Mouse (Mus musculus) lung, postnatal 0 days (tissue): ENCODE measurements around the gene Entpd7. TPM values are rescaled to one million over a fixed set of nuclear protein-coding genes. Genes with fewer than 3 reads are reported as not detected.

Experiments
- ATAC-seq: fragments of 200-750 bp; cut with Nextera tagmentation; 2 replicates; pipeline ENCODE4 v1.8.0; 2017; ENCODE audit warnings: moderate library complexity
- DNase-seq: peaks from one replicate; pipeline ENCODE4 v3.0.0-alpha.2; 2016; ENCODE audit warnings: low spot score
- H3K27ac ChIP-seq: fragments of 300-500 bp; sonication (generic); 2 replicates; pipeline ENCODE4 v1.5.1; 2014; ENCODE audit warnings: antibody characterized with exemption, mild to moderate bottlenecking, low read length, mixed read lengths
- H3K27me3 ChIP-seq: fragments of 300-500 bp; sonication (generic); replicated peaks from 2 replicates; pipeline ENCODE4 v1.6.1; 2014; ENCODE audit warnings: low read length, mixed read lengths; ENCODE audit not compliant: insufficient read depth
- H3K36me3 ChIP-seq: fragments of 300-500 bp; sonication (generic); 2 replicates; pipeline ENCODE4 v1.6.1; 2014; ENCODE audit warnings: low read length, mixed read lengths; ENCODE audit not compliant: insufficient read depth
- H3K4me1 ChIP-seq: fragments of 300-500 bp; sonication (generic); 2 replicates; pipeline ENCODE4 v1.6.1; 2014; ENCODE audit warnings: antibody characterized with exemption, low read depth, low read length, mixed read lengths; ENCODE audit not compliant: insufficient read depth
- H3K4me2 ChIP-seq: fragments of 300-500 bp; sonication (generic); replicated peaks from 2 replicates; pipeline ENCODE4 v1.6.1; 2014; ENCODE audit warnings: low read depth, mild to moderate bottlenecking, low read length, moderate library complexity, mixed read lengths
- H3K4me3 ChIP-seq: fragments of 300-500 bp; sonication (generic); 2 replicates; pipeline ENCODE4 v1.5.1; 2014; ENCODE audit warnings: low read depth, low read length
- H3K9ac ChIP-seq: fragments of 300-500 bp; sonication (generic); replicated peaks from 2 replicates; pipeline ENCODE4 v1.6.1; 2014; ENCODE audit warnings: low read depth, mild to moderate bottlenecking
- H3K9me3 ChIP-seq: fragments of 300-500 bp; sonication (generic); 2 replicates; pipeline ENCODE4 v1.6.1; 2016; ENCODE audit warnings: low read length, mixed read lengths
- CTCF ChIP-seq: IDR thresholded peaks from 2 replicates; pipeline ENCODE4 v1.5.1; 2016; ENCODE audit warnings: antibody characterized with exemption, mild to moderate bottlenecking
- EP300 ChIP-seq: IDR thresholded peaks from 2 replicates; pipeline ENCODE4 v1.6.1; 2016; ENCODE audit warnings: antibody characterized with exemption, mild to moderate bottlenecking, control low read depth
- WGBS: fragments of 180-500 bp; shearing (Covaris S2); extraction: QIAGEN DNeasy Blood & Tissue Kit; methylation state at CpG from one replicate; pipeline ENCODE4 v1.1.7; 2014; 5-methylcytosine and 5-hydroxymethylcytosine counted together
- polyA plus RNA-seq: library from polyadenylated mRNA; unstranded; fragments of >200 nt; fragmentation: Nextera tagmentation; extraction: Ambion mirVana; gene quantifications from 2 replicates; pipeline ENCODE4 v1.2.1, GENCODE M21; 2015

Entpd7 gene
- polyA plus RNA-seq, 1 experiment from 2014 or later = 6.1 TPM

- Histone ChIP-seq H3K9me3 (no peaks in the 10 kb centered on the region), H3K4me3 (peak overlapping the region; percentile 19; the same call in 1 of the 2 replicates), H3K4me1 (no peaks in the 10 kb centered on the region), H3K9ac (no peak overlapping the region), H3K4me2 (peak overlapping the region; percentile 41), H3K36me3 (peaks cover 32% of the 10 kb centered on the region; the same call in 1 of the 2 replicates), H3K27ac (no peak overlapping the region), H3K27me3 (no peaks in the 10 kb centered on the region)
- 44% methylated on average over 22 of the region's 22 CpGs for WGBS
- 0 out of 2 replicates have a peak, but pooled peaks have one; percentile 28 for ATAC-seq
- no peak for TF ChIP-seq EP300
- TF ChIP-seq CTCF = no peak
- DNase-seq = no peak
These were observed 40.0 kb downstream of the Entpd7 start for GRCm38 (mm10) chr19:43729296-43730036.

GRCm38 (mm10) chr19:43730037-43730428 is 40.6 kb downstream of the Entpd7 start:
- no peaks in the 10 kb centered on the region for H3K9me3 ChIP-seq
- no peaks in the 10 kb centered on the region for H3K27me3 ChIP-seq
- 53% methylated on average over 8 of the region's 8 CpGs for WGBS
- no peak for TF ChIP-seq CTCF
- no peak for TF ChIP-seq EP300
- peaks cover 36% of the 10 kb centered on the region; the same call in 1 of the 2 replicates for H3K36me3 ChIP-seq
- H3K4me3 ChIP-seq = peak overlapping the region; percentile 19; the same call in 1 of the 2 replicates
- peak; percentile 51 for DNase-seq
- no peak overlapping the region for H3K9ac ChIP-seq
- H3K27ac ChIP-seq = no peak overlapping the region
- H3K4me2 ChIP-seq = peak overlapping the region; percentile 41
- H3K4me1 ChIP-seq = no peaks in the 10 kb centered on the region
- ATAC-seq = no peak

DNA sequence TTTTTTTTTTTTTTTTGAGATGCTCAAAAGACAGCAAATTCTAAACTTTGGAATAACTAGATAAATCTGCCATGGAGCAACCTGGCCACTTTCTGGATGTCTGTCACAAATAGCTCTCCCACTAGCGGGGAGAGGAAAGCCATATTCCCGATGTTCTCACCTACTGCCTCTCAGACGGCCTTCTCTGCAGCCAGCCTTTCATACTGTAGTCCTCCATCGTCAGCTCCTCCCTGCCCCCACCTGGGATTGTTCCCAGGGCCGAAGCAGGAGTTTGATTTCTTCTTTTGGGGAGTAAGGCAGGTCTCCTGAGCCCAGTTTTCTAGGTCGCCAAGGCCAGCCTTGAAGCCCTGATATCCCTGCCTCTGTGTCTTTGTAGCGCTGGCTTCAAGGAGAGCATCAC is 41.7 kb downstream of the Entpd7 start:
- H3K27me3 ChIP-seq = no peaks in the 10 kb centered on the region
- no peak overlapping the region for H3K27ac ChIP-seq
- TF ChIP-seq EP300 (no peak), CTCF (no peak)
- H3K9ac ChIP-seq = no peak overlapping the region
- no peaks in the 10 kb centered on the region for H3K9me3 ChIP-seq
- peaks cover 38% of the 10 kb centered on the region; the same call in 1 of the 2 replicates for H3K36me3 ChIP-seq
- no peaks in the 10 kb centered on the region for H3K4me1 ChIP-seq
- 75% methylated on average over 7 of the region's 7 CpGs for WGBS
- DNase-seq (no peak), ATAC-seq (no peak)
- H3K4me3 ChIP-seq = no peak overlapping the region
- no peak overlapping the region for H3K4me2 ChIP-seq

DNA sequence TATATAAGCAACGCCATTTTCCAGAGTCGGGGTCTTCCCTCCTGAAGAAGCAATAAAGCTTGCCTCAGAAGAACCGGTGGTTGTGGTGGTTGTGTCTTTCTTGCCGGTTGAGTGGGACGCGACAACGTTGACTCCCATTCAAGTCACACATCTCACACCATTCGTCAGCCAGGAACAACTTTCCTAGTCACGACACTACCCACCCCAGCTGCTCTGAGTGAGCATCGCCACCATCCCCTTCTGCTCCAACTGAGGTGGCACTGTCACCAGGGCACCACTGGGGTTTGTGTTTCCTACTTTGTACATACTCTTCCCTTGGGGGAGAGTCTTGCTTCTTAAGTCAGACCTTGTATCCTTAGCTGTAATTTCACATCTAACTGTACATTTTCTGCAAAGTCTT is 48.9 kb downstream of the Entpd7 start:
- 96% methylated on average over 10 of the region's 10 CpGs for WGBS
- Histone ChIP-seq H3K27me3 (no peaks in the 10 kb centered on the region), H3K27ac (no peak overlapping the region), H3K9ac (no peak overlapping the region), H3K4me3 (no peak overlapping the region), H3K36me3 (peaks cover 65% of the 10 kb centered on the region), H3K9me3 (no peaks in the 10 kb centered on the region), H3K4me1 (no peaks in the 10 kb centered on the region), H3K4me2 (no peak overlapping the region)
- TF ChIP-seq EP300 = no peak
- TF ChIP-seq CTCF = no peak
- no peak for ATAC-seq
- no peak for DNase-seq

- TF ChIP-seq CTCF = no peak
- no peak for TF ChIP-seq EP300
- no peaks in the 10 kb centered on the region for H3K9me3 ChIP-seq
- 96% methylated on average over 7 of the region's 7 CpGs for WGBS
- no peak overlapping the region for H3K27ac ChIP-seq
- DNase-seq = no peak
- H3K4me2 ChIP-seq = no peak overlapping the region
- no peaks in the 10 kb centered on the region for H3K27me3 ChIP-seq
- H3K4me3 ChIP-seq = no peak overlapping the region
- no peaks in the 10 kb centered on the region for H3K4me1 ChIP-seq
- H3K36me3 ChIP-seq = peaks cover 58% of the 10 kb centered on the region
- H3K9ac ChIP-seq = no peak overlapping the region
- no peak for ATAC-seq
These were observed 53.9 kb downstream of the Entpd7 start for GRCm38 (mm10) chr19:43743401-43743800.

DNA sequence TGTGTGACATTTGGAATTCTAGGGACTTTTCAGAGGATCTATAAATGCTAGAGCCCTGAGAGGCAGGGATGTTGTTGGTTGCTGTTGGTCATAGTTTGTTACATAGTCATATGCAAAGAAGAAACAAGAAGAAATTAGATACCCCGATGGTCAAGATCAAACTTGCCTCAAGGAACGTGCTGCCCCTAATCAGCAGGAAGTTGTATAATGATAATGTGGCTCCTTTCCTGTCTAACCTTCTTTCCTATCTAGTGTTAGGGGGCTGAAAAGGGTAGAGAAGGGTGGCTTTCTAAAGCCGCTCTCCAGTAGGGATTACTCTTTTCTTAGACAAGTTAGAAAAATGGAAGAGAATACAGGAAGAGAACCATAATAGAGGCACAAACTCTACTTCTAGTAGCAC is 56.3 kb downstream of the Entpd7 start:
- TF ChIP-seq EP300 (no peak), CTCF (no peak)
- Histone ChIP-seq H3K9ac (no peak overlapping the region), H3K4me3 (no peak overlapping the region), H3K27me3 (no peaks in the 10 kb centered on the region), H3K9me3 (no peaks in the 10 kb centered on the region), H3K36me3 (peaks cover 37% of the 10 kb centered on the region), H3K4me2 (no peak overlapping the region), H3K4me1 (no peaks in the 10 kb centered on the region), H3K27ac (no peak overlapping the region)
- ATAC-seq (no peak), DNase-seq (no peak)
- WGBS = 90% methylated on average over 3 of the region's 3 CpGs
